Mouse (Mus musculus) stomach, embryonic 14.5 days (tissue): Measurements from ENCODE around the gene Hcn2. TPM values are rescaled to one million over a fixed set of nuclear protein-coding genes. Genes with fewer than 3 reads are reported as not detected.

Experiments used
- ATAC-seq: fragments of 200-750 bp; cut with Nextera tagmentation; 2 replicates; pipeline ENCODE4 v1.8.0; 2017; ENCODE audit warnings: low read depth, moderate TSS enrichment; ENCODE audit not compliant: insufficient number of reproducible peaks, insufficient read depth, low FRiP score
- H3K27ac ChIP-seq: fragments of 300-500 bp; sonication (generic); 2 replicates; pipeline ENCODE4 v1.5.1; 2014; ENCODE audit warnings: mild to moderate bottlenecking, low read length, moderate library complexity, mixed read lengths
- H3K27me3 ChIP-seq: fragments of 300-500 bp; sonication (generic); 2 replicates; pipeline ENCODE4 v1.6.1; 2014; ENCODE audit warnings: low read length, control low read depth, mixed read lengths; ENCODE audit not compliant: control insufficient read depth, insufficient read depth
- H3K36me3 ChIP-seq: fragments of 300-500 bp; sonication (generic); 2 replicates; pipeline ENCODE4 v1.6.1; 2014; ENCODE audit warnings: mild to moderate bottlenecking, control low read depth, low read length, moderate library complexity, mixed read lengths; ENCODE audit not compliant: control insufficient read depth, insufficient read depth
- H3K4me1 ChIP-seq: fragments of 300-500 bp; sonication (generic); 2 replicates; pipeline ENCODE4 v1.6.1; 2014; ENCODE audit warnings: low read length, control low read depth, mixed read lengths; ENCODE audit not compliant: control insufficient read depth, insufficient read depth
- H3K4me2 ChIP-seq: fragments of 300-500 bp; sonication (generic); replicated peaks from 2 replicates; pipeline ENCODE4 v1.6.1; 2014; ENCODE audit warnings: low read depth, low read length, control low read depth
- H3K4me3 ChIP-seq: fragments of 300-500 bp; sonication (generic); 2 replicates; pipeline ENCODE4 v1.5.1; 2014; ENCODE audit warnings: low read depth, low read length, control low read depth
- H3K9ac ChIP-seq: fragments of 300-500 bp; sonication (generic); replicated peaks from 2 replicates; pipeline ENCODE4 v1.6.1; 2014; ENCODE audit warnings: low read depth, mild to moderate bottlenecking, control low read depth, low read length, moderate library complexity, mixed read lengths
- H3K9me3 ChIP-seq: fragments of 300-500 bp; sonication (generic); 2 replicates; pipeline ENCODE4 v1.6.1; 2016; ENCODE audit warnings: low read depth, low read length, control low read depth; ENCODE audit not compliant: control insufficient read depth
- WGBS: fragments of 180-500 bp; shearing (Covaris S2); extraction: QIAGEN DNeasy Blood & Tissue Kit; methylation state at CpG from one replicate; pipeline ENCODE4 v1.1.7; 2014; 5-methylcytosine and 5-hydroxymethylcytosine counted together
- polyA plus RNA-seq: library from polyadenylated mRNA; unstranded; fragments of >200 nt; fragmentation: Nextera tagmentation; extraction: Ambion mirVana; gene quantifications from 2 replicates; pipeline ENCODE4 v1.2.1, GENCODE M21; 2014

The Hcn2 gene
- polyA plus RNA-seq, 1 experiment from 2014 or later = 0.10 TPM

- WGBS = 75% methylated on average over 6 of the region's 6 CpGs
Observed at GRCm38 (mm10) chr10:79723047-79723446, 6.6 kb downstream of the Hcn2 start.

GRCm38 (mm10) chr10:79723692-79724091 lies 7.3 kb downstream of the Hcn2 start:
- Histone ChIP-seq H3K4me1 (no peaks in the 10 kb centered on the region), H3K27ac (no peak overlapping the region), H3K27me3 (0 out of 2 replicates have a peak, but pooled peaks cover under 1% of the 10 kb centered on the region), H3K4me2 (no peak overlapping the region), H3K36me3 (no peaks in the 10 kb centered on the region), H3K9ac (no peak overlapping the region), H3K4me3 (no peak overlapping the region), H3K9me3 (no peaks in the 10 kb centered on the region)
- ATAC-seq = no peak
- WGBS = 80% methylated on average over 7 of the region's 7 CpGs

More at GRCm38 (mm10) chr10:79723047-79723446, 6.6 kb downstream of the Hcn2 start:
- Histone ChIP-seq H3K9ac (no peak overlapping the region), H3K4me3 (no peak overlapping the region), H3K4me1 (no peaks in the 10 kb centered on the region), H3K9me3 (no peaks in the 10 kb centered on the region), H3K36me3 (no peaks in the 10 kb centered on the region), H3K27me3 (peaks cover 7% of the 10 kb centered on the region; the same call in 1 of the 2 replicates), H3K4me2 (no peak overlapping the region), H3K27ac (no peak overlapping the region)
- ATAC-seq = no peak

GRCm38 (mm10) chr10:79726090-79726489 lies 9.7 kb downstream of the Hcn2 start:
- no peak for ATAC-seq
- Histone ChIP-seq H3K27me3 (no peaks in the 10 kb centered on the region), H3K4me1 (no peaks in the 10 kb centered on the region), H3K4me3 (no peak overlapping the region), H3K27ac (no peak overlapping the region), H3K4me2 (no peak overlapping the region), H3K9ac (no peak overlapping the region), H3K36me3 (no peaks in the 10 kb centered on the region), H3K9me3 (no peaks in the 10 kb centered on the region)
- WGBS = 36% methylated on average over 11 of the region's 11 CpGs

GRCm38 (mm10) chr10:79728323-79729249 lies 12.2 kb downstream of the Hcn2 start:
- no peak overlapping the region for H3K27ac ChIP-seq
- H3K4me2 ChIP-seq = no peak overlapping the region
- H3K9ac ChIP-seq = no peak overlapping the region
- H3K4me3 ChIP-seq = no peak overlapping the region
- WGBS = 68% methylated on average over 28 of the region's 28 CpGs
- no peaks in the 10 kb centered on the region for H3K27me3 ChIP-seq
- no peak for ATAC-seq
- no peaks in the 10 kb centered on the region for H3K9me3 ChIP-seq
- H3K36me3 ChIP-seq = no peaks in the 10 kb centered on the region
- no peaks in the 10 kb centered on the region for H3K4me1 ChIP-seq

- 78% methylated on average over 13 of the region's 13 CpGs for WGBS
- Histone ChIP-seq H3K4me3 (no peak overlapping the region), H3K27ac (no peak overlapping the region), H3K4me2 (no peak overlapping the region), H3K9ac (no peak overlapping the region), H3K9me3 (no peaks in the 10 kb centered on the region), H3K36me3 (no peaks in the 10 kb centered on the region; the same call in 1 of the 2 replicates), H3K4me1 (no peaks in the 10 kb centered on the region), H3K27me3 (no peaks in the 10 kb centered on the region)
- ATAC-seq = no peak
Observed at GRCm38 (mm10) chr10:79729357-79729965, 13.0 kb downstream of the Hcn2 start.

- Histone ChIP-seq H3K4me3 (no peak overlapping the region), H3K9me3 (peaks cover 24% of the 10 kb centered on the region), H3K4me2 (no peak overlapping the region), H3K27ac (no peak overlapping the region), H3K27me3 (no peaks in the 10 kb centered on the region), H3K9ac (no peak overlapping the region), H3K4me1 (no peaks in the 10 kb centered on the region), H3K36me3 (peaks cover 20% of the 10 kb centered on the region)
- 94% methylated on average over 1 of the region's 1 CpGs for WGBS
- no peak for ATAC-seq
Observed at GRCm38 (mm10) chr10:79732500-79732899, 16.1 kb downstream of the Hcn2 start.

GRCm38 (mm10) chr10:79733847-79734246 lies 17.4 kb downstream of the Hcn2 start:
- Histone ChIP-seq H3K9ac (no peak overlapping the region), H3K27me3 (no peaks in the 10 kb centered on the region), H3K9me3 (peaks cover 37% of the 10 kb centered on the region), H3K27ac (no peak overlapping the region), H3K4me2 (no peak overlapping the region), H3K4me3 (no peak overlapping the region), H3K36me3 (peaks cover 34% of the 10 kb centered on the region), H3K4me1 (no peaks in the 10 kb centered on the region)
- WGBS = 95% methylated on average over 15 of the region's 15 CpGs
- no peak for ATAC-seq

GRCm38 (mm10) chr10:79735361-79735760 lies 18.9 kb downstream of the Hcn2 start:
- no peaks in the 10 kb centered on the region for H3K27me3 ChIP-seq
- no peak overlapping the region for H3K9ac ChIP-seq
- H3K36me3 ChIP-seq = peaks cover 49% of the 10 kb centered on the region
- no peak overlapping the region for H3K4me3 ChIP-seq
- H3K27ac ChIP-seq = no peak overlapping the region
- ATAC-seq = no peak
- 31% methylated on average over 52 of the region's 52 CpGs for WGBS
- H3K4me2 ChIP-seq = no peak overlapping the region
- H3K4me1 ChIP-seq = no peaks in the 10 kb centered on the region
- peaks cover 52% of the 10 kb centered on the region for H3K9me3 ChIP-seq
